Mouse (Mus musculus) CH12.LX (cell line): ENCODE results near the gene Xylt1.

Source experiments
- CHD1 ChIP-seq: IDR thresholded peaks from 2 replicates; pipeline ENCODE4 v1.6.1; 2012; ENCODE audit warnings: low read depth, low read length, improper control_type of control experiment, inconsistent platforms
- CHD2 ChIP-seq: IDR thresholded peaks from 2 replicates; pipeline ENCODE4 v1.6.1; 2011; ENCODE audit warnings: low read length, improper control_type of control experiment
- USF1 ChIP-seq: IDR thresholded peaks from 2 replicates; pipeline ENCODE4 v1.6.1; 2014; ENCODE audit warnings: low read depth, mild to moderate bottlenecking, inconsistent platforms, low read length, improper control_type of control experiment

GRCm38 (mm10) chr7:117388284-117388988 is 7.7 kb downstream of the Xylt1 start:
- TF ChIP-seq CHD1 = no peak
- no peak for TF ChIP-seq USF1
- TF ChIP-seq CHD2 = no peak
